Mouse (Mus musculus): Measurements from ENCODE around the gene Mrpl24.

DNA sequence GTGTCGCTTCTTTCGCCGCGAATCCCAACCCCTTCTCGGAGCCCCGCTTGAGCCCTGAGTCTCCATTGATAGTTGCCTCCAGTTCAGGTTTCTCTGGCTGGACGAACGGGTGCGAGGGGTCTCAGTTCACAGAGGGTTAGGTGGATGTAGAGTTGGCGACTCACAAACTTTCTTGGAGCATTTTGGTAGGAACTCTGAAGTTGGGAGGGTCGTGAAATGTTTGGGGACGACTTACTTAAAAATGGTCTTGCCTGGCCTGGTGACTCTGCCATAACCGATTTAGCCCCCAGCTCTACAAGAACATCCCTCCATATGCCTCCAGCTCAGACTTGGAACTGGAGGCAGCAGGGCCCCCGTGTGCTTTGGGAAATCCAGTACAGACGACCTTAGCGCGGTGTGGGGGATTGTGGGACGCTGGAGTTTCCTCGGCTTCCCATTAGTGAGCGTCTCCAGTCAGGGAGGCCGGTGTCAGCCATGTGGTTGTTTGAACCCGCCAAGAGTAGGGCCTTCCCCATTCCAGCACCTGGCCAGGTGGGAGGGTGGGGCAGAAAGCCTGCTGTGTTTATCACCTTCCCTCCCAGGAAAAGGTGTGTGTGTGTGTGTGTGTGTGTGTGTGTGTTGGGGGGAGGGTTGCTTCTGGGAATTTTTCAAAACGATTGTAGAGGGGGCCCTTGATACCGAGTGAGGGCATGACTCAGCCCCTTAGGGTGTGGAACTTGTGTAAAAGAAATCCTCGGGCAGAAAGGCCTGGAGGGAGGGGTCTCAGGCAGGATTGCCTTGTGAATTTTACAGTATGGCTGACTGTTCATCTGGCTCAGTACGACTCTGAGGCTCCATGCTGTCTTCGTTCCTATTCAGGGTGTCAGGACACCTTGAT is 12.1 kb upstream of the Mrpl24 start:
- TF ChIP-seq EP300 (IDR thresholded peaks at IDR 0.05; ENCODE audit: low read depth): no peak
- no peak for TF ChIP-seq CTCF (IDR thresholded peaks at IDR 0.05; ENCODE audit: low read depth)
